Mouse (Mus musculus): Measurements from ENCODE around the gene Donson.

The Donson gene

GRCm38 (mm10) chr16:91640171-91640570 lies 48.4 kb downstream of the Donson start:
- no peak for DNase-seq (ENCODE audit: low spot score)

- DNase-seq (ENCODE audit: low spot score) = no peak
Measured at GRCm38 (mm10) chr16:91639636-91640035, 48.9 kb downstream of the Donson start.

DNA sequence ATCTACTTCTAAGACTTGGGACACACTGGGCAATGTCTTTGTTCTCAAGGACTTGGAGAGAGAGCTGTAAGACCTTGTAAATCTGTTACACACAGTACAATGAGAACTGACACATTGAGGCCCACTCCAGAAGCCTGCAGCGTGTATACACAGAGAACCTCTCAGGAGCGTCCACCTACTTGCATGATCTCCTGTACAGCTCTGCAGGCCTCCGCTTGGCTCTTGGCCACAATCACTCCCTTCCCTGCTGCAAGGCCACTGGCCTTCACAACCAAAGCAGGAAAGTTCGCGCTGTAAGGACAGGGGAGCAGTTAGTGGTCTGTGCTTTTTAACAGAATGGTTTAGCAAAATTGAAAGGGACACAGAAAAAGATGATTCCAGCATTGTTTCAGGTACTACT lies 49.4 kb downstream of the Donson start:
- DNase-seq (ENCODE audit: low spot score) = no peak

GRCm38 (mm10) chr16:91633641-91634040 lies 54.9 kb downstream of the Donson start:
- no peak for DNase-seq (ENCODE audit: low spot score)

- no peak for DNase-seq (ENCODE audit: low spot score)
Measured at GRCm38 (mm10) chr16:91632940-91633339, 55.6 kb downstream of the Donson start.

GRCm38 (mm10) chr16:91632439-91632838 lies 56.1 kb downstream of the Donson start:
- no peak for DNase-seq (ENCODE audit: low spot score)

DNA sequence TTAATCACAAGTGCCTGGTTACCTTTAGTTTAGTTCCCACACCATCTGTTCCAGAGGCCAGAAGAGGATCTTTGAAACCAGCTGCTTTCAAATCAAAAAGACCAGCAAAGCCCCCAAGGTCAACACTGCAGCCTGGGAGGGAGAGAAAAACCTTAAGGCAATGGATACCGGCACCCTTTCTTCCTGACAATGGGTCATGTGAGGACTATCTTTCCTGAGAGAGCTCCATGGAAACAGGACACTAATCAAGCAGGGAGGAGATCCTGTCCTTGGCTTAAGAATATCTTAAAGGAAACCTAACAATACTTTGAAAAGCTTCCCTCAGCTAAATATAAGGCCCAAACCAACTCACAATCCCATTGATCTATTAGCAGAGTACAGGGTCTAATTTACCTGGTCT lies 58.0 kb downstream of the Donson start:
- DNase-seq (ENCODE audit: low spot score) = no peak

- no peak for DNase-seq (ENCODE audit: low spot score)
Measured at GRCm38 (mm10) chr16:91629749-91630148, 58.8 kb downstream of the Donson start.

GRCm38 (mm10) chr16:91628673-91629072 lies 59.9 kb downstream of the Donson start:
- DNase-seq (ENCODE audit: low spot score) = no peak

- DNase-seq (ENCODE audit: low spot score) = no peak
Measured at GRCm38 (mm10) chr16:91627831-91628230, 60.7 kb downstream of the Donson start.

Measured in spleen, adult 12 weeks (tissue).